Mouse (Mus musculus) CH12.LX (cell line): ENCODE measurements at regions not wholly inside any gene's neighbourhood (a gene's known extent, or its start where the extent isn't known, plus 50 kb on each side); places are given as distances from the start of the nearest gene placed in this dataset.

Source experiments
- DNase-seq: peaks from one replicate; pipeline ENCODE4 v3.0.0-alpha.2; 2013; ENCODE audit errors: extremely low read depth
- H3K27ac ChIP-seq: 2 replicates; pipeline ENCODE4 v1.5.1; 2012; ENCODE audit warnings: low read depth, mild to moderate bottlenecking, control low read depth, moderate library complexity; ENCODE audit not compliant: insufficient read depth
- H3K27me3 ChIP-seq: replicated peaks from 2 replicates; pipeline ENCODE3; 2012; ENCODE audit warnings: inconsistent platforms
- H3K36me3 ChIP-seq, 2 experiments: replicated peaks in 1 of 2; 2 replicates each; pipeline versions ENCODE3 to v1.6.1; 2012; ENCODE audit warnings: inconsistent platforms in 1 of 2, low read length in 1 of 2, mild to moderate bottlenecking in 1 of 2, mixed read lengths in 1 of 2, moderate library complexity in 1 of 2; ENCODE audit not compliant: control insufficient read depth in 1 of 2, insufficient read depth in 1 of 2
- H3K4me1 ChIP-seq, 2 experiments: 2 replicates each; pipeline ENCODE4 v1.6.1; 2012; ENCODE audit warnings: inconsistent platforms in 1 of 2, moderate library complexity in 1 of 2; ENCODE audit not compliant: insufficient read depth in 2 of 2, control insufficient read depth in 1 of 2
- H3K4me2 ChIP-seq: 2 replicates; pipeline ENCODE4 v1.6.1; 2012; ENCODE audit warnings: low read depth, mild to moderate bottlenecking, control low read depth; ENCODE audit not compliant: poor library complexity, insufficient read depth, severe bottlenecking
- H3K4me3 ChIP-seq, 3 experiments: fragments of 150-350 bp in 1 of 3; sonication (generic) in 1 of 3; replicated peaks in 1 of 3; 2 replicates each; pipeline versions ENCODE3 to v1.5.1; 2011 to 2012; ENCODE audit warnings: low read depth in 2 of 3, low read length in 2 of 3, mild to moderate bottlenecking in 2 of 3, moderate library complexity in 2 of 3, control low read depth in 1 of 3, improper control_type of control experiment in 1 of 3, inconsistent platforms in 1 of 3, mixed read lengths in 1 of 3; ENCODE audit not compliant: poor library complexity in 1 of 3
- H3K79me2 ChIP-seq: replicated peaks from 2 replicates; pipeline ENCODE4 v1.6.1; 2012; ENCODE audit warnings: mild to moderate bottlenecking, moderate library complexity; ENCODE audit not compliant: control insufficient read depth, poor library complexity, insufficient read depth, severe bottlenecking; ENCODE audit errors: extremely low read depth
- H3K9ac ChIP-seq: 2 replicates; pipeline ENCODE4 v1.6.1; 2012; ENCODE audit warnings: low read depth, mild to moderate bottlenecking, control low read depth, moderate library complexity; ENCODE audit not compliant: insufficient read depth
- H3K9me3 ChIP-seq: replicated peaks from 2 replicates; pipeline ENCODE3; 2012; ENCODE audit warnings: low read length, inconsistent platforms, mixed read lengths
- BHLHE40 ChIP-seq: IDR thresholded peaks from 2 replicates; pipeline ENCODE4 v1.6.1; 2011; ENCODE audit warnings: mild to moderate bottlenecking, low read depth, low read length, improper control_type of control experiment
- CHD2 ChIP-seq: IDR thresholded peaks from 2 replicates; pipeline ENCODE4 v1.6.1; 2011; ENCODE audit warnings: low read length, improper control_type of control experiment
- CTCF ChIP-seq, 2 experiments: IDR thresholded peaks in 1 of 2; conservative IDR thresholded peaks in 1 of 2; 2 replicates each; pipeline ENCODE4 v1.5.1; 2011 to 2012; ENCODE audit warnings: low read depth in 2 of 2, low read length in 2 of 2, improper control_type of control experiment in 1 of 2, inconsistent platforms in 1 of 2, mild to moderate bottlenecking in 1 of 2, moderate library complexity in 1 of 2
- ELF1 ChIP-seq: IDR thresholded peaks from 2 replicates; pipeline ENCODE4 v1.6.1; 2014; ENCODE audit warnings: low read depth, mild to moderate bottlenecking, inconsistent platforms, low read length, improper control_type of control experiment
- ETS1 ChIP-seq: conservative IDR thresholded peaks from 2 replicates; pipeline ENCODE4 v1.6.1; 2012; ENCODE audit warnings: low read depth, mild to moderate bottlenecking, inconsistent platforms, low read length, improper control_type of control experiment, moderate library complexity
- GABPA ChIP-seq: IDR thresholded peaks from 2 replicates; pipeline ENCODE4 v1.6.1; 2012; ENCODE audit warnings: low read depth, low read length, improper control_type of control experiment, inconsistent platforms; ENCODE audit not compliant: insufficient replicate concordance
- HCFC1 ChIP-seq: IDR thresholded peaks from 2 replicates; pipeline ENCODE4 v1.6.1; 2012; ENCODE audit warnings: low read depth, mild to moderate bottlenecking, inconsistent platforms, low read length, improper control_type of control experiment
- JUN ChIP-seq: IDR thresholded peaks from 2 replicates; pipeline ENCODE4 v1.6.1; 2011; ENCODE audit warnings: low read depth, mild to moderate bottlenecking, low read length, improper control_type of control experiment, moderate library complexity; ENCODE audit not compliant: insufficient read depth
- JUND ChIP-seq: conservative IDR thresholded peaks from 2 replicates; pipeline ENCODE4 v1.6.1; 2011; ENCODE audit warnings: low read depth, low read length, improper control_type of control experiment
- KAT2A ChIP-seq: IDR thresholded peaks from 2 replicates; pipeline ENCODE4 v1.6.1; 2012; ENCODE audit warnings: low read length, improper control_type of control experiment, inconsistent platforms; ENCODE audit not compliant: insufficient replicate concordance
- MAX ChIP-seq: IDR thresholded peaks from 2 replicates; pipeline ENCODE4 v1.6.1; 2011; ENCODE audit warnings: low read length, improper control_type of control experiment
- MAZ ChIP-seq: IDR thresholded peaks from 2 replicates; pipeline ENCODE4 v1.6.1; 2012; ENCODE audit warnings: low read depth, mild to moderate bottlenecking, inconsistent platforms, low read length, improper control_type of control experiment, moderate library complexity
- MEF2A ChIP-seq: IDR thresholded peaks from 2 replicates; pipeline ENCODE4 v1.6.1; 2014; ENCODE audit warnings: low read depth, mild to moderate bottlenecking, inconsistent platforms, low read length, improper control_type of control experiment, borderline replicate concordance
- MXI1 ChIP-seq: IDR thresholded peaks from 2 replicates; pipeline ENCODE4 v1.6.1; 2011; ENCODE audit warnings: mild to moderate bottlenecking, low read depth, low read length, improper control_type of control experiment
- NELFE ChIP-seq: IDR thresholded peaks from 2 replicates; pipeline ENCODE4 v1.6.1; 2011; ENCODE audit warnings: low read depth, low read length, improper control_type of control experiment
- PAX5 ChIP-seq: IDR thresholded peaks from 2 replicates; pipeline ENCODE4 v1.6.1; 2012; ENCODE audit warnings: low read length, inconsistent platforms, mixed read lengths
- POLR2A ChIP-seq: IDR thresholded peaks from 2 replicates; pipeline ENCODE4 v1.6.1; 2011; ENCODE audit warnings: low read depth, mild to moderate bottlenecking, improper control_type of control experiment, low read length
- POLR2AphosphoS2 ChIP-seq: IDR thresholded peaks from 2 replicates; pipeline ENCODE4 v1.6.1; 2011; ENCODE audit warnings: low read depth, low read length, improper control_type of control experiment
- SIN3A ChIP-seq: IDR thresholded peaks from 2 replicates; pipeline ENCODE4 v1.6.1; 2012; ENCODE audit warnings: low read length, improper control_type of control experiment, inconsistent platforms
- SMC3 ChIP-seq: IDR thresholded peaks from 2 replicates; pipeline ENCODE4 v1.6.1; 2011; ENCODE audit warnings: low read depth, low read length, improper control_type of control experiment
- TBP ChIP-seq: conservative IDR thresholded peaks from 2 replicates; pipeline ENCODE4 v1.6.1; 2011; ENCODE audit warnings: low read depth, low read length, improper control_type of control experiment
- UBTF ChIP-seq: IDR thresholded peaks from 2 replicates; pipeline ENCODE4 v1.6.1; 2012; ENCODE audit warnings: low read depth, mild to moderate bottlenecking, inconsistent platforms, low read length, improper control_type of control experiment, moderate library complexity
- USF2 ChIP-seq: conservative IDR thresholded peaks from 2 replicates; pipeline ENCODE4 v1.6.1; 2011; ENCODE audit warnings: low read depth, low read length, improper control_type of control experiment
- ZC3H11A ChIP-seq: IDR thresholded peaks from 2 replicates; pipeline ENCODE4 v1.6.1; 2012; ENCODE audit warnings: low read depth, mild to moderate bottlenecking, inconsistent platforms, low read length, improper control_type of control experiment
- ZKSCAN1 ChIP-seq: IDR thresholded peaks from 2 replicates; pipeline ENCODE4 v1.6.1; 2012; ENCODE audit warnings: low read depth, inconsistent platforms, low read length, improper control_type of control experiment, borderline replicate concordance
- ZMIZ1 ChIP-seq: IDR thresholded peaks from 2 replicates; pipeline ENCODE4 v1.6.1; 2012; ENCODE audit warnings: low read depth, mild to moderate bottlenecking, inconsistent platforms, low read length, improper control_type of control experiment
- ZNF384 ChIP-seq: IDR thresholded peaks from 2 replicates; pipeline ENCODE4 v1.6.1; 2012; ENCODE audit warnings: low read depth, low read length, improper control_type of control experiment, inconsistent platforms
- dilution Hi-C: fragments of 300-500 bp; cut with MboI; formaldehyde crosslinking; loops from 2 replicates; pipeline ENCODE4 v1.14.3; 2020; ENCODE audit warnings: low sequenced_read_pairs; ENCODE audit not compliant: extremely low pct_unique_long_range_greater_than_20kb, extremely low pct_ligation_motif_present
- in situ Hi-C: fragments of 300-500 bp; cut with MboI; formaldehyde crosslinking; loops from 3 replicates; pipeline ENCODE4 v1.14.3; 2019; ENCODE audit warnings: low sequenced_read_pairs, low pct_ligation_motif_present, low pct_unique_long_range_greater_than_20kb, mixed read lengths

DNA sequence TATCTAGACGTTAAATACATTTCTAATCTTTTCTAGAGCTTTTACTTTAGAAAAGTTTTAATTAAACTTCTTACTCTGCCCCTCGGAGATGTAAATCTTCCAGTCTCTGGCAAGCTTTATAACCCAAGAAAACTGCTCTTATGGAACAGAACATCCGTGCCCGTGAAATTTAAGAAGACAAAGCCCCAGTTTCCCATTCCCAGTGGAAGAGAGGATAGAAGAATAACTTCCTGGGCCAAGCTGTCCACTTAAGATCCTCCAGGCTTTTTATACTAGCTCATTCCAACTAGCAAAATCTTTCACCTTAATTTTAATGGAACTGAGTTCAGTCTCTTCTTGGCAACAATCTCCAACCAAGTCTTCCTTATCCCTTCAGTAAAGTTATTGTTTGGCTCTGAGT lies 489.2 kb upstream of the Ccdc54 start:
- Histone ChIP-seq H3K27ac (no peak overlapping the region), H3K79me2 (no peaks in the 10 kb centered on the region), H3K4me3 (no peak overlapping the region), H3K27me3 (no peaks in the 10 kb centered on the region)
- in situ Hi-C loops: no loop called here
- no peak for TF ChIP-seq ZMIZ1
- TF ChIP-seq MEF2A: no peak
- no peak for TF ChIP-seq KAT2A
- no peak for TF ChIP-seq CTCF (conservative IDR thresholded peaks at IDR 0.05 in 1 of 2, IDR thresholded peaks at IDR 0.05 in 1 of 2; ENCODE audit: low read depth in 2 of 2, low read length in 2 of 2)
- TF ChIP-seq GABPA: no peak
- TF ChIP-seq ETS1: no peak
- TF ChIP-seq ZKSCAN1: no peak
- no peak for TF ChIP-seq NELFE
- no peak for TF ChIP-seq ZNF384
- no peak for TF ChIP-seq MAX
- TF ChIP-seq USF2: no peak
- no peak for TF ChIP-seq HCFC1
- TF ChIP-seq SMC3: no peak
- no peak for TF ChIP-seq CHD2
- TF ChIP-seq ZC3H11A: no peak
- no peak for TF ChIP-seq UBTF
- TF ChIP-seq POLR2AphosphoS2: no peak
- TF ChIP-seq, all 38 proteins: peak for 0
- DNase-seq: no peak
- no peak overlapping the region for H3K4me2 ChIP-seq
- no peaks in the 10 kb centered on the region for H3K36me3 ChIP-seq
- H3K9me3 ChIP-seq: no peaks in the 10 kb centered on the region
- H3K4me1 ChIP-seq: peaks cover 0 to 6% of the 10 kb centered on the region in 2 experiments; a peak in 1 of 4 replicates
- no peak overlapping the region for H3K9ac ChIP-seq
- dilution Hi-C loops: no loop called here

- Histone ChIP-seq H3K27ac (no peak overlapping the region), H3K4me2 (no peak overlapping the region), H3K9me3 (no peaks in the 10 kb centered on the region), H3K9ac (no peak overlapping the region), H3K79me2 (no peaks in the 10 kb centered on the region), H3K4me1 (peaks cover 0 to 6% of the 10 kb centered on the region in 2 experiments; a peak in 1 of 4 replicates), H3K27me3 (no peaks in the 10 kb centered on the region), H3K4me3 (no peak overlapping the region), H3K36me3 (no peaks in the 10 kb centered on the region)
- in situ Hi-C loops: no loop called here
- no peak for TF ChIP-seq USF2
- TF ChIP-seq MXI1: no peak
- TF ChIP-seq CTCF (conservative IDR thresholded peaks at IDR 0.05 in 1 of 2, IDR thresholded peaks at IDR 0.05 in 1 of 2; ENCODE audit: low read depth in 2 of 2, low read length in 2 of 2): no peak
- no peak for TF ChIP-seq JUN
- TF ChIP-seq TBP: no peak
- TF ChIP-seq JUND: no peak
- TF ChIP-seq PAX5: no peak
- no peak for TF ChIP-seq POLR2A
- no peak for TF ChIP-seq ELF1
- no peak for TF ChIP-seq SIN3A
- no peak for TF ChIP-seq ZKSCAN1
- no peak for TF ChIP-seq KAT2A
- TF ChIP-seq SMC3: no peak
- no peak for TF ChIP-seq ZMIZ1
- no peak for TF ChIP-seq ZNF384
- no peak for TF ChIP-seq MAZ
- no peak for TF ChIP-seq BHLHE40
- no peak for DNase-seq
- dilution Hi-C loops: no loop called here
Measured at GRCm38 (mm10) chr16:51048650-51049049, 457.7 kb upstream of the Ccdc54 start.
